Mouse (Mus musculus) C2C12 (cell line): ENCODE measurements around the gene Psmd12. TPM values are rescaled to one million over a fixed set of nuclear protein-coding genes. Genes with fewer than 3 reads are reported as not detected.

ENCODE experiments used
- H3K27me3 ChIP-seq: one replicate; pipeline ENCODE4 v1.6.1; 2011; ENCODE audit not compliant: control insufficient read depth, insufficient read depth, insufficient read length
- H3K36me3 ChIP-seq: one replicate; pipeline ENCODE4 v1.6.1; 2011; ENCODE audit not compliant: control insufficient read depth, insufficient read depth
- H3K4me3 ChIP-seq: one replicate; pipeline ENCODE4 v1.5.1; 2011; ENCODE audit warnings: mild to moderate bottlenecking, control low read depth; ENCODE audit not compliant: poor library complexity, insufficient read depth, severe bottlenecking
- H3K79me2 ChIP-seq: one replicate; pipeline ENCODE4 v1.6.1; 2011; ENCODE audit not compliant: control insufficient read depth, insufficient read depth
- H3K79me3 ChIP-seq: one replicate; pipeline ENCODE4 v1.6.1; 2011; ENCODE audit warnings: low read depth, control low read depth
- H3ac ChIP-seq: one replicate; pipeline ENCODE3; 2011; ENCODE audit warnings: low read depth; ENCODE audit not compliant: control insufficient read depth, insufficient read length
- CEBPB ChIP-seq: IDR thresholded peaks from one replicate; pipeline ENCODE4 v1.6.1; 2011; ENCODE audit warnings: low read depth, mild to moderate bottlenecking, control low read depth, moderate library complexity
- CTCF ChIP-seq: IDR thresholded peaks from one replicate; pipeline ENCODE4 v1.5.1; 2011; ENCODE audit not compliant: control insufficient read depth, insufficient read depth, insufficient read length
- FOSL1 ChIP-seq: IDR thresholded peaks from one replicate; pipeline ENCODE4 v1.8.0; 2011; ENCODE audit warnings: mild to moderate bottlenecking, low read length; ENCODE audit not compliant: poor library complexity, insufficient read depth, severe bottlenecking
- MAX ChIP-seq: IDR thresholded peaks from one replicate; pipeline ENCODE4 v1.6.1; 2011; ENCODE audit warnings: mild to moderate bottlenecking, control low read depth
- MYOD1 ChIP-seq: IDR thresholded peaks from one replicate; pipeline ENCODE4 v1.6.1; 2011; ENCODE audit warnings: low read depth; ENCODE audit not compliant: control insufficient read depth, insufficient read length
- MYOG ChIP-seq: IDR thresholded peaks from one replicate; pipeline ENCODE4 v1.6.1; 2011; ENCODE audit not compliant: control insufficient read depth, insufficient read length; ENCODE audit errors: extremely low read depth
- USF1 ChIP-seq: IDR thresholded peaks from one replicate; pipeline ENCODE4 v1.6.1; 2011; ENCODE audit warnings: low read depth, mild to moderate bottlenecking, control low read depth, moderate library complexity
- polyA plus RNA-seq: library from polyadenylated mRNA; unstranded; fragments of >200 nt; fragmentation: generic; extraction: Trizol; gene quantifications from one replicate; pipeline ENCODE4 v1.2.1, GENCODE M21; 2012; ENCODE audit warnings: missing spikeins

Psmd12 gene
- polyA plus RNA-seq, 1 experiment, result 77.0 TPM

DNA sequence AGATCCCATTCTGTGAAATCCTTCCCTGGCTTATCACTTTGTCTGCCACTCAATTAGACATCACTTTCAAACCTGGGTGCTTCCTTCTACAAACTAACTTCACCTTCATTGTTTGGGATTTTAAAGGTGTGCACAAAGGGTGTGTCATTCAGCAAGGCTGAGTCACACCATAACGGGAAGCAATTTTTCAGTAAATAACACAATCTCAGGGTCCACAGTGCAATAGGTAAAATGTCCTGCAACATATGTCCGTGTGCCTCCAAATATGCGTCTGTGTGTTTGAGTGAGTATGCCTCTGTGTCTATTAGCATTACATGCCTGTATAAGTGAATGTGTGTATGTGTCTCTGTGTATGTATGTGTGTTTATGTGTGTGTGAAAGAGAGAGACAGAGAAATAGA is 22.0 kb upstream of the Psmd12 start:
- Histone ChIP-seq H3K79me3 (no peaks in the 10 kb centered on the region), H3K79me2 (no peaks in the 10 kb centered on the region), H3K27me3 (no peaks in the 10 kb centered on the region), H3K36me3 (no peaks in the 10 kb centered on the region), H3K4me3 (no peak overlapping the region), H3ac (no peak overlapping the region)
- TF ChIP-seq CEBPB (no peak), FOSL1 (no peak), MAX (no peak), USF1 (no peak)

DNA sequence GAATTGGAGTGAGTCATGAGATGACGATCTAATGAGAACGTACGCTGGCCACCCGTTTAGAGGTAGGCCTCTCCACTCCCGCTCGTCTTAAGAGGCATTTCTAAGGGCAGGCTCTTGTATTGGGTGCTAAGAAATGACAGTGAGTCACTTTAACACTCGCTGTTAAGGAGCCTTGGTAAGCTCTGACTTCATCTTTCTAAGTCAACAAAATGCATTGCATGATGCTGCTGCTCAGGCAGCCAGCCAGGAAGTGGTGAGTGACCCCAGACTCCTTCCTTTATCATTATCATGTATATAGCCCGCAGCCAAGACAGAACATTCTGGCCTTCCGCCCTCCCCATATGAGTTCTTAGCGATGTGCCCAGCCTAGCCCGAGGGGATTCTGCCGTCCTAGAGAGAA is 21.0 kb upstream of the Psmd12 start:
- no peaks in the 10 kb centered on the region for H3K79me2 ChIP-seq
- no peaks in the 10 kb centered on the region for H3K27me3 ChIP-seq
- H3ac ChIP-seq, result no peak overlapping the region
- TF ChIP-seq MAX, result no peak
- TF ChIP-seq USF1, result no peak
- no peak for TF ChIP-seq MYOD1
- H3K4me3 ChIP-seq, result no peak overlapping the region
- no peaks in the 10 kb centered on the region for H3K36me3 ChIP-seq
- H3K79me3 ChIP-seq, result no peaks in the 10 kb centered on the region

DNA sequence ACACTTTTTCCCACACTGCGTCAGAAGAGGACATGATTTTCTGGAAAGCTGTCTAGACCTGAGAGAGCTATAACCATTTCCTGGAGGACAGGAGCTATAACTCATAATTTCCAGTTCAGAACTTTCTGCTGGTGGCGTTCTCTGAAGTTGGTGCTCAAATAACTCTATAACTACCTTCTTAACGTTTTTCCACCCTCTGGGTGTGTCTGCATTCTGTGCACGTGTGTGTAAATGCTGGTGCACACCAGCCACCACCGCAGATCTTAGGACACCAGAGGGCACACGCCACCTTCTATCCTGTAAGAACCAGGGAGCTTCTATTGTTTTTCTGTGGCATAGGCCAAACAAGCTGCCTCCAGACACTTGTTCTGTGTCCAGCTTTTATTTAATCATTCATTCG is 20.3 kb upstream of the Psmd12 start:
- Histone ChIP-seq H3ac (no peak overlapping the region), H3K79me2 (no peaks in the 10 kb centered on the region), H3K4me3 (no peak overlapping the region), H3K79me3 (no peaks in the 10 kb centered on the region), H3K27me3 (no peaks in the 10 kb centered on the region), H3K36me3 (no peaks in the 10 kb centered on the region)
- no peak for TF ChIP-seq CEBPB
- TF ChIP-seq CTCF, result no peak
- no peak for TF ChIP-seq USF1
- no peak for TF ChIP-seq MYOD1
- TF ChIP-seq FOSL1, result no peak
- TF ChIP-seq MYOG, result no peak
- no peak for TF ChIP-seq MAX

DNA sequence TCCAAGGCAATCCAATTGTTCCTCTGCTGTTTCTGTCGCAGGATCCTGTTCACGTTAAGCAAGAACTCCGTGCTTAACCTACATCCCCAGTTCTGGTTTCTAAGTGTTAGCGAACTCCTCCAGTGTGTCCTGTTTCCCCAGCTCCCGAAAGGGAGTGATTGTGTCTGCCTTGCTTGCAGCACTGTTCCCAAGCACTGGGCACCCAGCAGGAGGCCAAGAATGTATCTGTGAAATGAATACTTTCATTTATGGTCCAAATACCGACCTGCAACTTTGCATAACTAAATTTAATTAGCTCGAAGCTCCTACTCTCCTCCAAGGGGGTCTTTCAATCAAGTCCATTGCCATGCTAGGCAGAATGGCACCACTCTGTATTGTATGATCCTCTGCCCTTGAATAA is 19.5 kb upstream of the Psmd12 start:
- no peaks in the 10 kb centered on the region for H3K27me3 ChIP-seq
- no peaks in the 10 kb centered on the region for H3K79me2 ChIP-seq
- H3K36me3 ChIP-seq, result no peaks in the 10 kb centered on the region
- no peak overlapping the region for H3ac ChIP-seq
- no peak for TF ChIP-seq MYOG
- no peak for TF ChIP-seq USF1
- no peak for TF ChIP-seq MAX
- TF ChIP-seq FOSL1, result no peak
- TF ChIP-seq MYOD1, result no peak
- TF ChIP-seq CEBPB, result no peak
- no peak overlapping the region for H3K4me3 ChIP-seq
- no peaks in the 10 kb centered on the region for H3K79me3 ChIP-seq

DNA sequence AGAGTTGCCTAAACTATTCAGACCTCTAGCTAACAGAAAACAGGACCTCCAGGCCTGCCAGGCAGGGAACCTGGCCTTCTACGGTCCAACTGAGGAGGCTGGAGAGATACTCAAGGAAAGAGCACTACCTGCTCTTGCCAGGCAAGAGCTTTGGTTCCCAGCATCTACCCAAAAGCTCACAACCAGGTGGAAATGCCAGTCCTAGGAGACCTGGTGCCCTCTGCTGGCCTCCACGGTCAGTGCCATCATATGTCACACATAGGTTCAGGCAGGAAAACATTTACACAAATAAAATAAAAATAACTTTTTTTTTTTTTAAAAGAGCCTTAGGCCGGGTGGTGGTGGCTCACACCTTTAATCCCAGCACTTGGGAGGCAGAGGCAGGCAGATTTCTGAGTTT is 16.8 kb upstream of the Psmd12 start:
- Histone ChIP-seq H3K79me2 (no peaks in the 10 kb centered on the region), H3K4me3 (no peak overlapping the region), H3K36me3 (no peaks in the 10 kb centered on the region), H3K27me3 (no peaks in the 10 kb centered on the region), H3K79me3 (no peaks in the 10 kb centered on the region), H3ac (no peak overlapping the region)
- TF ChIP-seq FOSL1, result no peak
- no peak for TF ChIP-seq MYOD1
- TF ChIP-seq CTCF, result no peak
- no peak for TF ChIP-seq CEBPB
- no peak for TF ChIP-seq MAX
- no peak for TF ChIP-seq MYOG
- no peak for TF ChIP-seq USF1

DNA sequence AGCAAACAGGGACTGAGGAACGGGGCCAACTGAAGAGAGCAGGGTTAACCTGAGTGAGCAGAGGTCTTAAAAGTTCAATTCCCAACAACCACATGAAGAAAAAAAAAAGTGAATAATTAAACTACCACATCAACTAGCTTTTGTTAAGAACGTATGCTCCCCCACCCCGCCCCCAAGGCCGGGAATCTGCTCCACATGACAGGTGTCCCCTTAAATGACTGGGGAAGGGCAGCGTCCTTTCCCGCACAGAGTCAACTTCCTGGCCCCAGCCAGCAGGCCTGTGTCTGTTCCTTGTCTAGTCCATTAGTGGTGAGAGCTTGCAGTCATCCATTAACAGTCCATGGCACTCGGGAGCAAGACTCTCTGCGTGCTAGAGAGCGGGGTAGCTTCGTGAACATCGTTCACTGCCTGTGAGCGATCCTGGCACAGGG is 16.0 kb upstream of the Psmd12 start:
- Histone ChIP-seq H3K4me3 (no peak overlapping the region), H3K36me3 (no peaks in the 10 kb centered on the region), H3K27me3 (no peaks in the 10 kb centered on the region), H3ac (no peak overlapping the region), H3K79me3 (no peaks in the 10 kb centered on the region), H3K79me2 (no peaks in the 10 kb centered on the region)
- no peak for TF ChIP-seq MYOG
- TF ChIP-seq CEBPB, result no peak
- no peak for TF ChIP-seq MAX
- no peak for TF ChIP-seq CTCF
- TF ChIP-seq USF1, result no peak
- no peak for TF ChIP-seq MYOD1
- TF ChIP-seq FOSL1, result no peak
